Mouse (Mus musculus) MEL (cell line): ENCODE data around the gene Ahsa1. TPM values are rescaled to one million over a fixed set of nuclear protein-coding genes. Genes with fewer than 3 reads are reported as not detected.

Source experiments
- DNase-seq: peaks from one replicate; pipeline ENCODE4 v3.0.0; 2011; ENCODE audit warnings: low read depth, low spot score
- H3K27ac ChIP-seq: 2 replicates; pipeline ENCODE4 v1.5.1; 2012; ENCODE audit warnings: low read depth, mild to moderate bottlenecking, control low read depth, low read length, moderate library complexity; ENCODE audit not compliant: control insufficient read depth
- H3K27me3 ChIP-seq, 2 experiments: fragments of 150-350 bp in 1 of 2; sonication (generic) in 1 of 2; 2 replicates each; pipeline ENCODE4 v1.6.1; 2012; ENCODE audit warnings: low read length in 2 of 2, mild to moderate bottlenecking in 2 of 2, improper control_type of control experiment in 1 of 2, moderate library complexity in 1 of 2; ENCODE audit not compliant: insufficient read depth in 2 of 2, control insufficient read depth in 1 of 2
- H3K36me3 ChIP-seq, 2 experiments: 2 replicates each; pipeline ENCODE4 v1.6.1; 2012 to 2014; ENCODE audit warnings: low read length in 2 of 2, improper control_type of control experiment in 1 of 2, inconsistent platforms in 1 of 2, mild to moderate bottlenecking in 1 of 2; ENCODE audit not compliant: insufficient read depth in 2 of 2, control insufficient read depth in 1 of 2
- H3K4me1 ChIP-seq, 2 experiments: fragments of 150-350 bp in 1 of 2; sonication (generic) in 1 of 2; 2 replicates each; pipeline ENCODE4 v1.6.1; 2012; ENCODE audit warnings: low read length in 2 of 2, improper control_type of control experiment in 1 of 2, mild to moderate bottlenecking in 1 of 2; ENCODE audit not compliant: insufficient read depth in 2 of 2, control insufficient read depth in 1 of 2
- H3K4me3 ChIP-seq, 2 experiments: fragments of 150-350 bp in 1 of 2; sonication (generic) in 1 of 2; 2 replicates each; pipeline ENCODE4 v1.5.1; 2012; ENCODE audit warnings: low read depth in 2 of 2, low read length in 2 of 2, mild to moderate bottlenecking in 2 of 2, moderate library complexity in 2 of 2, control low read depth in 1 of 2, improper control_type of control experiment in 1 of 2; ENCODE audit not compliant: control insufficient read depth in 1 of 2, insufficient read depth in 1 of 2
- H3K79me2 ChIP-seq: 2 replicates; pipeline ENCODE4 v1.6.1; 2012; ENCODE audit warnings: mild to moderate bottlenecking, low read length, moderate library complexity; ENCODE audit not compliant: control insufficient read depth, poor library complexity, insufficient read depth
- H3K9ac ChIP-seq: 2 replicates; pipeline ENCODE4 v1.6.1; 2012; ENCODE audit warnings: low read depth, mild to moderate bottlenecking, control low read depth, low read length, moderate library complexity; ENCODE audit not compliant: control insufficient read depth, poor library complexity, severe bottlenecking
- H3K9me3 ChIP-seq: fragments of 150-350 bp; sonication (generic); replicated peaks from 2 replicates; pipeline ENCODE4 v1.6.1; 2012; ENCODE audit warnings: mild to moderate bottlenecking, low read length, improper control_type of control experiment, moderate library complexity; ENCODE audit not compliant: insufficient read depth
- GATA1 ChIP-seq: IDR thresholded peaks from 2 replicates; pipeline ENCODE4 v1.6.1; 2011; ENCODE audit warnings: low read depth, low read length, improper control_type of control experiment
- HCFC1 ChIP-seq: IDR thresholded peaks from 2 replicates; pipeline ENCODE4 v1.6.1; 2012; ENCODE audit warnings: low read depth, mild to moderate bottlenecking, inconsistent platforms, low read length, improper control_type of control experiment, moderate library complexity
- JUND ChIP-seq: IDR thresholded peaks from 2 replicates; pipeline ENCODE4 v1.6.1; 2011; ENCODE audit warnings: low read depth, mild to moderate bottlenecking, improper control_type of control experiment, low read length
- MAFK ChIP-seq: IDR thresholded peaks from 2 replicates; pipeline ENCODE4 v1.6.1; 2011; ENCODE audit warnings: low read depth, mild to moderate bottlenecking, low read length, improper control_type of control experiment, borderline replicate concordance
- MYB ChIP-seq: IDR thresholded peaks from 2 replicates; pipeline ENCODE4 v1.6.1; 2011; ENCODE audit warnings: mild to moderate bottlenecking, low read depth, low read length, improper control_type of control experiment
- POLR2A ChIP-seq, 2 experiments: IDR thresholded peaks; 2 replicates each; pipeline ENCODE4 v1.6.1; 2011 to 2012; ENCODE audit warnings: low read length in 2 of 2, mild to moderate bottlenecking in 2 of 2, control low read depth in 1 of 2, improper control_type of control experiment in 1 of 2, low read depth in 1 of 2, moderate library complexity in 1 of 2; ENCODE audit not compliant: control insufficient read depth in 1 of 2, insufficient read depth in 1 of 2, poor library complexity in 1 of 2
- POLR2AphosphoS2 ChIP-seq: IDR thresholded peaks from 2 replicates; pipeline ENCODE4 v1.6.1; 2011; ENCODE audit warnings: low read length, improper control_type of control experiment
- RAD21 ChIP-seq: IDR thresholded peaks from 2 replicates; pipeline ENCODE4 v1.6.1; 2011; ENCODE audit warnings: mild to moderate bottlenecking, low read depth, low read length, improper control_type of control experiment
- SIN3A ChIP-seq: IDR thresholded peaks from 2 replicates; pipeline ENCODE4 v1.6.1; 2012; ENCODE audit warnings: low read length, improper control_type of control experiment, inconsistent platforms
- TAL1 ChIP-seq: IDR thresholded peaks from 2 replicates; pipeline ENCODE4 v1.6.1; 2012; ENCODE audit warnings: mild to moderate bottlenecking, inconsistent platforms, low read length, moderate library complexity, mixed read lengths
- UBTF ChIP-seq: IDR thresholded peaks from 2 replicates; pipeline ENCODE4 v1.6.1; 2012; ENCODE audit warnings: low read depth, mild to moderate bottlenecking, inconsistent platforms, low read length, improper control_type of control experiment, moderate library complexity, borderline replicate concordance; ENCODE audit not compliant: insufficient read depth
- ZNF384 ChIP-seq: IDR thresholded peaks from 2 replicates; pipeline ENCODE4 v1.6.1; 2012; ENCODE audit warnings: low read depth, mild to moderate bottlenecking, inconsistent platforms, low read length, improper control_type of control experiment
- polyA plus RNA-seq, 2 experiments: library from polyadenylated mRNA; stranded (reverse) in 1 of 2; unstranded in 1 of 2; fragments of >175 nt in 1 of 2; fragments of >200 nt in 1 of 2; gene quantifications; 2 replicates each; pipeline versions ENCODE4 v1.2.1 to v1.2.4; 2012; ENCODE audit warnings: low replicate concordance in 2 of 2, low read depth in 1 of 2; ENCODE audit not compliant: insufficient read length in 2 of 2, insufficient read depth in 1 of 2, missing spikeins in 1 of 2
- total RNA-seq: library from RNA; depleted of rRNA; stranded (reverse); fragments of 300-350 nt; gene quantifications from 2 replicates; pipeline ENCODE4 v1.2.3, GENCODE M21; 2012

Ahsa1 gene
- total and polyA plus RNA-seq, 3 experiments: 403 to 424 TPM; not detected in 1

DNA sequence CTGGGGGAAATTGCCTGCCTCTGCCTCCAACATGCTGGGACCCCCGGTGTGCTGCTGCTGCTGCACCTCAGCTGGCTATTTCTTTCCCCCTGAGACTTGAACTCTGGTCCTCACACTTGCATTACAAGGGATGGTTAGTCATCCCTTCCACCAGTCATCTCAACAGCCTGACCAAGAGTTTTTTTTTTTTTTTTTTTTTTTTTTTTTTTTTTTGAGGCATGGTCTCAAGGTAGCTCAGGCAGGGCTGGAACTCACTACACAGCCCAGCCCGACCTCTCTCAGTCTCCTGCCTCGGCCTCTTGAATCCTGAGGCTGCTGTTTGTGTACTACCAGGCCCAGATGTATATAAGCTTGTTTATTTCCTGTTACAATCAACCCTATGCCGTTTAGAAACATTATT is 18.0 kb downstream of the Ahsa1 start:
- Histone ChIP-seq H3K9me3 (no peaks in the 10 kb centered on the region), H3K4me1 (peaks cover 0 to 4% of the 10 kb centered on the region in 2 experiments; a peak in 2 of 4 replicates), H3K9ac (no peak overlapping the region), H3K27ac (no peak overlapping the region), H3K36me3 (no peaks in the 10 kb centered on the region; a peak in 1 of 4 replicates), H3K79me2 (no peaks in the 10 kb centered on the region), H3K27me3 (no peaks in the 10 kb centered on the region), H3K4me3 (no peak overlapping the region)
- TF ChIP-seq ZNF384: no peak
- no peak for TF ChIP-seq SIN3A
- no peak for TF ChIP-seq RAD21
- TF ChIP-seq JUND: no peak
- TF ChIP-seq GATA1: no peak
- no peak for TF ChIP-seq UBTF
- no peak for DNase-seq

- Histone ChIP-seq H3K27me3 (no peaks in the 10 kb centered on the region), H3K9ac (no peak overlapping the region), H3K79me2 (no peaks in the 10 kb centered on the region), H3K36me3 (no peaks in the 10 kb centered on the region; a peak in 1 of 4 replicates), H3K9me3 (no peaks in the 10 kb centered on the region), H3K4me3 (no peak overlapping the region), H3K4me1 (peaks cover 0 to 4% of the 10 kb centered on the region in 2 experiments; a peak in 2 of 4 replicates), H3K27ac (no peak overlapping the region)
- DNase-seq: no peak
- no peak for TF ChIP-seq POLR2AphosphoS2
These were observed 18.4 kb downstream of the Ahsa1 start for GRCm38 (mm10) chr12:87284726-87285125.

- DNase-seq: no peak
These were observed 22.8 kb downstream of the Ahsa1 start for GRCm38 (mm10) chr12:87289100-87289499.

More at GRCm38 (mm10) chr12:87289100-87289499, 22.8 kb downstream of the Ahsa1 start:
- H3K9ac ChIP-seq: no peak overlapping the region
- H3K27ac ChIP-seq: no peak overlapping the region
- no peaks in the 10 kb centered on the region for H3K79me2 ChIP-seq
- H3K27me3 ChIP-seq: no peaks in the 10 kb centered on the region
- no peaks in the 10 kb centered on the region for H3K36me3 ChIP-seq
- no peaks in the 10 kb centered on the region for H3K9me3 ChIP-seq
- no peak overlapping the region for H3K4me3 ChIP-seq
- TF ChIP-seq SIN3A (no peak), MYB (no peak), HCFC1 (no peak), GATA1 (no peak), MAFK (no peak), TAL1 (no peak), POLR2A (IDR thresholded peaks at IDR 0.05; ENCODE audit: control insufficient read depth in 1 of 2, insufficient read depth in 1 of 2, low read depth in 1 of 2, low read length in 2 of 2, poor library complexity in 1 of 2) (no peak)
- H3K4me1 ChIP-seq: no peaks in the 10 kb centered on the region
